Mouse (Mus musculus) bone marrow macrophage, adult 2 months (primary cell): ENCODE data around the gene Ost4.

Experiments
- CTCF ChIP-seq: IDR thresholded peaks from 2 replicates; pipeline ENCODE4 v1.5.1; 2012; ENCODE audit warnings: low read depth, mild to moderate bottlenecking, low read length, moderate library complexity
- POLR2A ChIP-seq: IDR thresholded peaks from 2 replicates; pipeline ENCODE4 v1.6.1; 2012; ENCODE audit warnings: mild to moderate bottlenecking, low read depth, low read length, borderline replicate concordance

DNA sequence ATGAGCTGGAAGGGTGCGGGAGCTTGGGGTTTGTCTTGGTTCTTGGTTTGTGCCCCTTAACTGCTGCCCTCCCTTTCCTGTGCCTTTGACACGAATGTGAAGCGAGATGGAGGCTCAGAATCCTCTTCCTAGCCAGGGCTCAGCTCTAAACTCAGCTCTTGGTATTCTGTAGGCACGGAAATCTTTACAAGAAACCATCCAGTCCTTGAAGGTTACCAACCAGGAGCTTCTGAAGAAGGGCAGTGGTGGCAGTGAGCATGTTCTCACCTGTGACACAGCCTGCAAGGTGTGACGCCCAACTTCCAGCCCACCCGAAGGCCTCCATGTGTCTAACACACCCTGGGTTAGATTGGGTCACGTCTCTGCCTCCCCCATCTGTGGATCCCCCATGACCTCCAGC lies 33.2 kb downstream of the Ost4 start:
- no peak for TF ChIP-seq POLR2A
- no peak for TF ChIP-seq CTCF
